Mouse (Mus musculus) layer of hippocampus, adult 8-10 months (tissue): ENCODE results near the gene Sgca. TPM values are rescaled to one million over a fixed set of nuclear protein-coding genes. Genes with fewer than 3 reads are reported as not detected.
"Not testable (repeated sequence)": the region's sequence is repeated elsewhere in the genome, so short reads cannot be mapped to it uniquely, and the experiment has no call there.

ENCODE experiments used
- DNase-seq, 2 experiments: peaks; one replicate each; pipeline ENCODE4 v3.0.0; 2022; ENCODE audit warnings: low spot score in 2 of 2
- total RNA-seq, 4 experiments: library from RNA; stranded (reverse); gene quantifications; 2 replicates each; pipeline ENCODE4 v1.2.4; 2022

Sgca gene
- total RNA-seq, 4 experiments from 2014 or later = 0.23 to 0.56 TPM; not detected in 2

- peak in 1 of 2 experiments; percentile 18 for DNase-seq
Measured at GRCm38 (mm10) chr11:94987851-94988250, 11.7 kb upstream of the Sgca start.

DNA sequence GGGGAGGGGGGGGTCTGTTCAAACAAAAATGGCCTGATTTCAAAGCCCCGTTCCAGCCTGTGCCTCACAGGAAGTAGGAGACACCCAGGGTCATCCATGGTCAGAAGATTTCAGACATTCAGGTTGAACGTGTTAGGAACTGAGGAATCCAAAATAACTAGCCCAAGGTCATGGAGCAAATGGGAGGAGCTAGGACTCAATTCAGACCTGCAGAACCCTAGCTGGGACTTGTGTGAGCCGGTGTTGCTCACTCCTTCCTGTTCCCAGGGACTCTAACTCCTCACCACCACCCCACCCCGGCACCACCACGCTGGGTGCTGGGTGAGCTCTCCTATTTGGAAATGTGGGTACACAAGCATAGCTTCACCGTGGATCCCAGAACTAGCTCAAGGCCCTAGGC, 11.2 kb upstream of the Sgca start:
- DNase-seq = no peak

GRCm38 (mm10) chr11:94986435-94986834, 10.3 kb upstream of the Sgca start:
- DNase-seq = no peak

GRCm38 (mm10) chr11:94985822-94986221, 9.7 kb upstream of the Sgca start:
- no peak for DNase-seq

DNA sequence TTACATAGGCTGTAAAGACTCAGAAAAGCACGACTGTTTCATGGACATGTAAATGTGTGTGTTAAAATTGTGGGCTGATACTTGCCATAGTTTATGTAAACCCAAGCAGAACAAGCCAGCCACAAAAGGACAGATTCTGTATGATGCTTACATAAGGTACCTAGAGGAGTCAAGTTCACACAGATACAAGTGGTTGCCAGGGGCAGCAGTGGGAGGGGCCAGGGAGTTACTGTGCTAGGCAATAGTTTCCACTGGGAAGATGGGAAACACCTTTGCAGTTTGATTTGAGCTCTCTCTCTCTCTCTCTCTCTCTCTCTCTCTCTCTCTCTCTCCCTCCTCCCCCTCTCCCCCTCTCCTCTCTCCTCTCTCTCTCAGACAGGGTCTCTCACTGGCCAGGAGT, 9.0 kb upstream of the Sgca start:
- no peak for DNase-seq

GRCm38 (mm10) chr11:94979462-94980179, 3.5 kb upstream of the Sgca start:
- DNase-seq = no peak

GRCm38 (mm10) chr11:94978947-94979346, 2.8 kb upstream of the Sgca start:
- peak; percentile 97 for DNase-seq

DNA sequence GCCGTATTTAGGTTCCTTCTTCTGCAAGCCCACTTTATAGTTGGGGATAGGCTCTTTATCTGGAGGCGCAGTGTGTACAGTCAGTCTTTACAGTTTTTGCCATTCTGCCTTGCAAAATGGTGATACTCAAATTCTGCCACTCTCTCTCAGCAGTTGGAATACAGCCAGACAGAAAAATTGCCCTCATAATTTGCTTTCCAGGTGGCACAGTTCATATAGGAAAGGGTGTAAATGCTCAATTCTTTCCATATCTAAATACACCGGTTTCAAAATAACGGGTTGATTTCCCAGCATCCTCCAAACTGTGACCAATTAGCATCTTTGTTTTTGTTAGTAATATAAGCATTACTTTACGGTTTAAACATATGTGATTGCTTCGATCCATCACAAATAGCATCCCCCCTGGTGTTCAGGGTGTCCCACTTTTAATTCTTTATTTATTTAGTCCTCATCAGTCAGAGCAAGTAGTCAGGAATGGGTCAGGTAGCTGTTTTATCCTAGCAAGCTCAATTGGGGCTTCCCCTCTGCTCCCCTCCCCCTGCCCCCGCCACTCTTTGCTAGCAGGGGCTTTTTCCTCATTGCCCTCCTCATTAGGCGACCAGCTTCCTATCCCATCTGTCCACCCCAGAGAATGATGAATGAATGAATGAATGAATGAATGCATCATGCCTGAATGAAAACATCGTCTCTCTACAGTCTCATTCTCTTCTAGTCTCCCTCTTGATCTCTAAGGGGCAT, 2.2 kb upstream of the Sgca start:
- DNase-seq = no peak

DNA sequence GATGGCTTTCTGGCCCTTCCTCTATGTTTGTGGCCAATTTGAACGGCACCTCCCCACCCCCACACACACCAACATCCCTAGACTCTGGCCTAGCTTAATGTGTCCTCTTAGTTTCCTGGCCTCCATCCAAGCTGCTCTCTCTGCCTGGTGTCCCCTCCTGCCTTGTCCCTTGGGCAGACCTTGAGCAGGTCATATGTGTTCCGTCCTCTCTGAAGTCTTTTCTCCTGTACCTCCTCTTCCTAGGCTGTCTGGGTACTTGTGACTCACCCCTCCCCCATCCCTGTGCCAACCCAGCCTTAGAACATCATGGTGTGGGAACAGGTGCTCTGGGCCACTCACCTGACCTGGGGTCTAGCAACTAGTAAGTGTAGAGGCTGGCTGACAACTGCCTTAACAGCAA, 1.2 kb downstream of the Sgca start:
- no peak for DNase-seq

GRCm38 (mm10) chr11:94973313-94973712, 2.8 kb downstream of the Sgca start:
- DNase-seq = no peak

- no peak for DNase-seq
Measured at GRCm38 (mm10) chr11:94972887-94973286, 3.2 kb downstream of the Sgca start.

- no peak for DNase-seq
Measured at GRCm38 (mm10) chr11:94971895-94972615, 4.1 kb downstream of the Sgca start.

GRCm38 (mm10) chr11:94970210-94970943, 5.8 kb downstream of the Sgca start:
- peak in 1 of 2 experiments; percentile 77 for DNase-seq

DNA sequence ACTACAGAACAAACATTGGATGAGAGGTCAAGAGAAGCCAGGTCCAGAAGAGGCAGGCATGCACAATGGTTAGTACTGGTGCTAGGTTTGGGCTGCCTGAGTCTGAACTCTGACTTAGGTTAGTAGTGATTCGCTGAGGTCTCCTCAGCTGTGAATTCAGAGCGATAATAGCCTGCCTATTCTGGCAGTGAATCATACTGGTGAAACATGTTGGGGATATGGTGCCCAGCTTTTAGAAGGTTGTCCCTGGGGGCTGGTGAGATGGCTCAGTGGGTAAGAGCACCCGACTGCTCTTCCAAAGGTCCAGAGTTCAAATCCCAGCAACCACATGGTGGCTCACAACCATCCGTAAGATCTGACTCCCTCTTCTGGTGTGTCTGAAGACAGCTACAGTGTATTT, 6.4 kb downstream of the Sgca start:
- not testable (repeated sequence) for DNase-seq

DNA sequence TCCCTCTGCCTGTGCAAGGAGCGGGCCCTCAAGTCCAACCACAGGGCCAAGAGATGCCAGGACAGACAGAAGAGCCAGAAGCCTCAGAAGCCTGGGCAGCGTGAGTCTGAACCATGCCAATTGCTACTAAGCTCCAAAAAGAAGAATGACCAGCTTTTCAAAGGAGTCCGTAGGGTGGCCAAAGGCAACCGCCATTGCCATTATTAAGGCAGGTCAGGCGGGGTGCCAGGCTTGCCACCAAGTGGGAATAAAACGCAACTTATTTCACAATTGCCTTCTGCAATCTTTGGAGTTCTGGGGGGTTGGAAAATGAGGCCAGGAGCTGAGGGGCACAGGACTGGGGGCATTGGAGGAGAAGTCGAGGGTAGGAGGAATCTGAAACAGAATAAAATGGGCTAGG, 7.9 kb downstream of the Sgca start:
- no peak for DNase-seq

DNA sequence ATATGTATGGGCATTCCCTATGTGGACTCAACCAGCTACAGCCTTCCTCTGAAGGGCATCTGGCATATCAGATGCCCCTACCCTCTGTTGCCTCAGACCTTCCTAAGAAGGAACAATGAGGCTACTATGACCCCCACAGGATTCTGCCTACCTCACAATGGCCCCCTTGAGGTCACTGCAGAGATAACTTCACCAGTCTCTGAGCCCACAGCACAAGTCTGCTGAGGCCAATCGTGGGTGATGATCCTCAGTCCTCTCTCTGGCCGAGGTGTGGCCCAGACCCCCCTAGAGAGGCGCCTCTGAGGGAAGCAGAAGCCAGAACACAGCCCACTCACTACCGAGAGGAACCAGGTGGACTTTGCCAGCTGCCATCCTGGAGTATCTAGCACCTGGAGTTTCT, 8.7 kb downstream of the Sgca start, which contains the start of gene Hils1:
Gene Hils1, plus strand, starts transcription at position 175 of the 400 bp plus-strand sequence.
- no peak for DNase-seq

DNA sequence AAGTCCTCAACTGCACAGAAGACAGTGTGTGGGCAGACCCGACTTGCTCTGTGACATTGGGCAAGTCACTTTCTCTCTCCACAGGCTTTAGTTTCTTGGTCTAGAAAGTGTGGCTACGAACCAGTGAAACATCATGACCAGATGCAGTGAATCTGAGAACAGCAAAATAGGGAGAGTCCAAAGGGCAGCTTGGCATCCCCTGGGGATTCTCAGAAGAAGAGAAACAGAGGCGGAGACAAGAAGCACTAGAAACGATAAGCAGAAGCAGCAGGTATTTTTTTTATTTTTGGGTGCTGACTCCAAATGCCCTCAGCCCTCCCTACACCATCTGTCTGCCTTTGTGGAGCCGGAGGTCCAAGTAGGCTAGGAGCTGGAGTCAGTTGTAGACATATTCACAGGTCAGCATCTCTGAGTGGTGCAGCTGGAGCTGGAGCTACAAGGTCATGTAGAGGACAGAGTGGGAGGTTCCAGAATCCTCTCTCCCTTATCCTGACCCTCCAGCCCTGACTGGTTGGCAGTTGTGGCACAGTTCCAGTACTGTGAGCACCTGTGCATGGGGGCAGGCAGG, 13.5 kb downstream of the Sgca start:
- no peak for DNase-seq

- DNase-seq = peak in 1 of 2 experiments; percentile 45
Measured at GRCm38 (mm10) chr11:94958065-94958858, 17.9 kb downstream of the Sgca start.

DNA sequence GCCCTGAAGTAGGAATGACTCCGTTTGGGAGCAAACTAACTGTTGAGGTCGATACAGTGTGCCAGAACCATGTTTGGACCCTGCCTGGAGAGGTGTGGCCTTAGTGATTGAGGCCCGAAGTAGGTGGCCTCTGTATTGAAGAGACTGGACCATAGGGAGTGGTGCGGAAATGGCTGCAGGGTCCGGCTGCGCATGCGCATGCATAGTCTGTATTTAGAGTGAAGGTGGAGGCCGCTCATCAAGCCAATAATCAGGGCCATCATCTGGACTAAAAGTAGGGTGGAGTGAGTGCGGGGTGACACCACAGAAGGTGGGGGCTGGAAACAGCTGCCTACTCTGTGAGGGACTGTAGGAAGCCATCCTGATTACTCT, 18.4 kb downstream of the Sgca start:
- DNase-seq = no peak

- DNase-seq = no peak
Measured at GRCm38 (mm10) chr11:94955103-94955502, 21.0 kb downstream of the Sgca start.
